Mouse (Mus musculus) bone marrow, adult 2 months (tissue): Measurements from ENCODE around the gene Rbm20.

Experiments used
- CTCF ChIP-seq: fragments of 200-500 bp; IDR thresholded peaks from 2 replicates; pipeline ENCODE4 v1.5.1; 2011; ENCODE audit warnings: low read length, control low read depth; ENCODE audit not compliant: control insufficient read depth, insufficient read depth
- POLR2A ChIP-seq: fragments of 200-500 bp; IDR thresholded peaks from 2 replicates; pipeline ENCODE4 v1.6.1; 2011; ENCODE audit warnings: low read depth, mild to moderate bottlenecking, control low read depth, low read length, borderline replicate concordance; ENCODE audit not compliant: control insufficient read depth

- TF ChIP-seq CTCF, result no peak
- TF ChIP-seq POLR2A, result no peak
Observed at GRCm38 (mm10) chr19:53898970-53899900, 222.1 kb downstream of the Rbm20 start.
